13 mouse cellular contexts compared by ENCODE assay signal in genomic region chr3:109378278-109378677, GRCm38 (mm10).
"Had no signal": no experiment of that assay in that cellular context is flagged by ENCODE, and none has a peak within 500 bp of the region (broad histone marks: within the 10 kb centered on the region; RNA-seq: fewer than 3 reads in every experiment).

No protein-coding gene starts in this region.

- DNase-seq: kidney, adult 11 months; kidney, postnatal 10 days; kidney, postnatal 4 days; lung, postnatal 14 days; midbrain, embryonic 14.5 days; thymus, postnatal 14 days had no signal

- H3K4me3 ChIP-seq: layer of hippocampus, adult 2 months; limb, embryonic 12.5 days; lung, embryonic 15.5 days; myocyte; neural tube, embryonic 15.5 days had no signal

- H3K9ac ChIP-seq: limb, embryonic 12.5 days; lung, embryonic 15.5 days; neural tube, embryonic 15.5 days had no signal

- H3K4me1 ChIP-seq: limb, embryonic 12.5 days; lung, embryonic 15.5 days; neural tube, embryonic 15.5 days had no signal

- H3K9me3 ChIP-seq: limb, embryonic 12.5 days; lung, embryonic 15.5 days; neural tube, embryonic 15.5 days had no signal

- H3K27ac ChIP-seq: layer of hippocampus, adult 2 months; limb, embryonic 12.5 days; lung, embryonic 15.5 days; macrophage; neural tube, embryonic 15.5 days; stomach, postnatal 0 days had no signal

- H3K4me2 ChIP-seq: limb, embryonic 12.5 days; lung, embryonic 15.5 days; neural tube, embryonic 15.5 days had no signal

- H3K27me3 ChIP-seq: limb, embryonic 12.5 days; lung, embryonic 15.5 days; neural tube, embryonic 15.5 days had no signal

- H3K36me3 ChIP-seq: limb, embryonic 12.5 days; lung, embryonic 15.5 days; neural tube, embryonic 15.5 days had no signal
